Mouse (Mus musculus) embryonic facial prominence, embryonic 13.5 days (tissue): ENCODE results near the gene Slc31a2. TPM values are rescaled to one million over a fixed set of nuclear protein-coding genes. Genes with fewer than 3 reads are reported as not detected.

Experiments used
- ATAC-seq: fragments of 200-750 bp; cut with Nextera tagmentation; 2 replicates; pipeline ENCODE4 v1.8.0; 2017; ENCODE audit warnings: low read depth; ENCODE audit not compliant: insufficient number of reproducible peaks, insufficient read depth, low FRiP score, low TSS enrichment
- H3K27ac ChIP-seq: fragments of 300-500 bp; sonication (generic); 2 replicates; pipeline ENCODE4 v1.5.1; 2015; ENCODE audit warnings: moderate library complexity, mild to moderate bottlenecking, inconsistent platforms
- H3K27me3 ChIP-seq: fragments of 300-500 bp; sonication (generic); 2 replicates; pipeline ENCODE4 v1.6.1; 2015; ENCODE audit warnings: mild to moderate bottlenecking, inconsistent platforms
- H3K36me3 ChIP-seq: fragments of 300-500 bp; sonication (generic); 2 replicates; pipeline ENCODE4 v1.6.1; 2015; ENCODE audit warnings: mild to moderate bottlenecking, inconsistent platforms
- H3K4me1 ChIP-seq: fragments of 300-500 bp; sonication (generic); 2 replicates; pipeline ENCODE4 v1.6.1; 2015; ENCODE audit warnings: inconsistent platforms
- H3K4me2 ChIP-seq: fragments of 300-500 bp; sonication (generic); 2 replicates; pipeline ENCODE4 v1.6.1; 2015; ENCODE audit warnings: moderate library complexity, mild to moderate bottlenecking, inconsistent platforms
- H3K4me3 ChIP-seq: fragments of 300-500 bp; sonication (generic); 2 replicates; pipeline ENCODE4 v1.5.1; 2015; ENCODE audit warnings: mild to moderate bottlenecking, inconsistent platforms
- H3K9ac ChIP-seq: fragments of 300-500 bp; sonication (generic); 2 replicates; pipeline ENCODE4 v1.6.1; 2015; ENCODE audit warnings: mild to moderate bottlenecking, inconsistent platforms
- H3K9me3 ChIP-seq: fragments of 300-500 bp; sonication (generic); 2 replicates; pipeline ENCODE4 v1.6.1; 2016; ENCODE audit warnings: inconsistent platforms
- WGBS: fragments of 180-500 bp; shearing (Covaris S2); methylation state at CpG from one replicate; pipeline ENCODE4 v1.1.7; 2015; ENCODE audit warnings: mixed read lengths; 5-methylcytosine and 5-hydroxymethylcytosine counted together
- polyA plus RNA-seq: library from polyadenylated mRNA; unstranded; fragments of >200 nt; fragmentation: Nextera tagmentation; extraction: Ambion mirVana; gene quantifications from 2 replicates; pipeline ENCODE4 v1.2.1, GENCODE M21; 2015

Gene Slc31a2
- polyA plus RNA-seq, 1 experiment from 2014 or later: 19.0 TPM

GRCm38 (mm10) chr4:62328941-62329660 lies 66.7 kb downstream of the Slc31a2 start:
- WGBS: 85% methylated on average over 6 of the region's 6 CpGs
- Histone ChIP-seq H3K27me3 (no peaks in the 10 kb centered on the region), H3K9ac (no peak overlapping the region), H3K36me3 (peaks cover 63% of the 10 kb centered on the region), H3K4me3 (no peak overlapping the region), H3K9me3 (no peaks in the 10 kb centered on the region), H3K27ac (no peak overlapping the region), H3K4me2 (no peak overlapping the region), H3K4me1 (no peaks in the 10 kb centered on the region)
- no peak for ATAC-seq

DNA sequence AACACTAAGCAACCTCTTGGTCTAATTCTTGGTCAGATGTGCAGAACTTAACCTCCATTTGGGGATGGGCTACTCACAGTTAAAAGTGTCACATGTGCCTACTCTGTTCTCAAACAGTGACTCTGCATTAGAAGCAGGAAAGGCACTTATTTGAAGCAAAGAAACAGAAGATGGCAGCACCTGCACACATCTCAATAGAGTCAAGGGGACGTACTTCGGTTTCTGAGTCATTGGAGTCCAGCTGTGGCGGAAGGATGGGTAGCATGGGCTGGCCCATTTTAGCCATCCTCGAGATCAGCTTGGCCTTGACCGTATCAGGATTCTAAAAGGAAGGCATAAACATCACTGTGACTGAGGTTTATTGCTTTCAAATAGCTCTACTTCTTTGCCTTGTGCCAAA lies 69.6 kb downstream of the Slc31a2 start:
- Histone ChIP-seq H3K9ac (no peak overlapping the region), H3K4me1 (no peaks in the 10 kb centered on the region), H3K27ac (no peak overlapping the region), H3K4me2 (no peak overlapping the region), H3K4me3 (no peak overlapping the region), H3K9me3 (no peaks in the 10 kb centered on the region), H3K36me3 (peaks cover 61% of the 10 kb centered on the region), H3K27me3 (no peaks in the 10 kb centered on the region)
- 86% methylated on average over 5 of the region's 5 CpGs for WGBS
- no peak for ATAC-seq

DNA sequence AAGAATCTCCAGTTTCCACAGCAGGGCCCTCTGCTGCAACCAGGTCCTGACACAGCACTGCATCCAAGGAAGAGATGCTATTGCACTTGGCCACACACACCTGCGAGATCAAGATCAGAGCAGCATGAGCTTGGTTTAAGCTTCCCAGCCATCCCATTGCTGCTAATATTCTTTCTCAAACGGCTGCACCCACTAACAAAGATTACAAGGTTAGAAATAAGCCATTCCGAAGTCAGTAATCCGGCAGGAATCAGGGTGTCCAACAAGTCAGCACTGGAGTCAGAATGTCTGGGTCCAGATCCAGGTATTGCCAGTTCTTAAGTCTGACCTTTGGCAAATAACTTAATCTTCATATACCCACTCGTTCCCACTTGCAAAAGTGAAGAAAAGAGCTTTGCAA lies 76.2 kb downstream of the Slc31a2 start:
- Histone ChIP-seq H3K36me3 (peaks cover 50% of the 10 kb centered on the region), H3K4me2 (no peak overlapping the region), H3K4me1 (no peaks in the 10 kb centered on the region), H3K27ac (no peak overlapping the region), H3K9me3 (no peaks in the 10 kb centered on the region), H3K4me3 (no peak overlapping the region), H3K27me3 (no peaks in the 10 kb centered on the region), H3K9ac (no peak overlapping the region)
- no peak for ATAC-seq
- WGBS: 89% methylated on average over 5 of the region's 5 CpGs

DNA sequence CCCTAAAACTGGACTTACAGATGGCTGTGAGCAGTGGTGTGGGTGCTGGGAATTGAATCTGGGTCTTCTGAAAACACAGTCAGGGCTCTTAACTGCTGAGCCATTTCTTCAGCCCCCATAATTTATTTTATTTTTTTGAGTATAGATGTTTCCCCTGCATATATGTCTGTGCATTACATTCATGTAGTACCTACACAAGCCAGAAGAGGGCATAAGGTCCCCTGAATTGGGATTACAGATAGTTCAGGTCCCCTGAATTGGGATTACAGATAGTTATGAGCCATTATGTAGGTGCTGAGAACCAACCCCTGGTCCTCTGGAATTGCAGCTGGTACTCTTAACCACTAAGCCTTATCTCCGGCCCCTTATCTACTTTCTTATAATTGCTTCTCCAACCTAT lies 81.6 kb downstream of the Slc31a2 start:
- H3K9me3 ChIP-seq: no peaks in the 10 kb centered on the region
- 94% methylated on average over 1 of the region's 1 CpGs for WGBS

DNA sequence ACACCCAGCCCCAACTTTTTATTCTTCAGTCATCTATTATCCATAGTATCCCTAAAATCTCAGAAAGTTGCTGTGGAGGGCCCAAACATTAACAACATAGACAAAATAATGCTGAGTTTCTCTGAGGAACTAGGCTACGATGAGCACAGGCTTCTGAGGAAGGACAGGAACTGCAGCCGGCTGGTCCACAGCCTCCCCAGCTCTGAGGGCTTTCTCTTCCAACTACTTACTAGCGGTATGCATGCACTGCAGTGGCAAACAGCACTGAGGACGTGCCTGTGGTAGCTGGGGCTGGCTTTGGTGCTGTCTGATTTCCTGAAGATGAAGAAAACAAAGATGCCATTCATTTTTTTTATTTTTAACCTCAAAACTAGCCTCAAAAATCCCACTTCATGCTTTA lies 83.5 kb downstream of the Slc31a2 start:
- H3K9ac ChIP-seq: no peak overlapping the region
- peaks cover 53% of the 10 kb centered on the region for H3K36me3 ChIP-seq
- H3K27ac ChIP-seq: no peak overlapping the region
- no peak overlapping the region for H3K4me3 ChIP-seq
- no peaks in the 10 kb centered on the region for H3K4me1 ChIP-seq
- no peak overlapping the region for H3K4me2 ChIP-seq
- no peaks in the 10 kb centered on the region for H3K9me3 ChIP-seq
- ATAC-seq: no peak
- no peaks in the 10 kb centered on the region for H3K27me3 ChIP-seq
- WGBS: 76% methylated on average over 4 of the region's 4 CpGs

More for the DNA sequence above, 81.6 kb downstream of the Slc31a2 start:
- ATAC-seq: no peak
- Histone ChIP-seq H3K27ac (no peak overlapping the region), H3K36me3 (peaks cover 50% of the 10 kb centered on the region), H3K9ac (no peak overlapping the region), H3K27me3 (no peaks in the 10 kb centered on the region), H3K4me3 (no peak overlapping the region), H3K4me1 (no peaks in the 10 kb centered on the region), H3K4me2 (no peak overlapping the region)

- H3K4me3 ChIP-seq: no peak overlapping the region
- H3K4me1 ChIP-seq: no peaks in the 10 kb centered on the region
- no peak overlapping the region for H3K27ac ChIP-seq
- H3K9ac ChIP-seq: no peak overlapping the region
- no peaks in the 10 kb centered on the region for H3K27me3 ChIP-seq
- no peak overlapping the region for H3K4me2 ChIP-seq
- H3K36me3 ChIP-seq: peaks cover 60% of the 10 kb centered on the region
- ATAC-seq: no peak
- 76% methylated on average over 9 of the region's 9 CpGs for WGBS
- no peaks in the 10 kb centered on the region for H3K9me3 ChIP-seq
Measured at GRCm38 (mm10) chr4:62347605-62348328, 85.4 kb downstream of the Slc31a2 start.

Other genes with a start within 250 kb of the Slc31a2 start
- gene Mup20, start 208.4 kb upstream of the Slc31a2 start, polyA plus RNA-seq: not detected in 2 replicates
- gene Mup3, start 175.2 kb upstream of the Slc31a2 start, polyA plus RNA-seq: not detected in 2 replicates
- gene Mup21, start 111.7 kb upstream of the Slc31a2 start, polyA plus RNA-seq: not detected in 2 replicates
- gene Zfp37, start 31.5 kb upstream of the Slc31a2 start, polyA plus RNA-seq: 11.8 and 15.0 TPM in 2 replicates
- 25.5 and 30.0 TPM in 2 replicates for gene Fkbp15, start 98.0 kb downstream of the Slc31a2 start, polyA plus RNA-seq
- gene Slc31a1, start 98.2 kb downstream of the Slc31a2 start, polyA plus RNA-seq: 42.8 and 43.7 TPM in 2 replicates
- gene Cdc26, start 146.1 kb downstream of the Slc31a2 start, polyA plus RNA-seq: 203 and 210 TPM in 2 replicates
- 25.5 and 26.4 TPM in 2 replicates for gene Prpf4, start 146.2 kb downstream of the Slc31a2 start, polyA plus RNA-seq
- gene Rnf183, start 172.7 kb downstream of the Slc31a2 start, polyA plus RNA-seq: not detected in 2 replicates
- gene Wdr31, start 208.3 kb downstream of the Slc31a2 start, polyA plus RNA-seq: 7.6 and 8.0 TPM in 2 replicates
- gene Bspry, start 217.5 kb downstream of the Slc31a2 start, polyA plus RNA-seq: 5.4 and 5.5 TPM in 2 replicates
- gene Hdhd3, start 240.9 kb downstream of the Slc31a2 start, polyA plus RNA-seq: 11.2 and 11.7 TPM in 2 replicates